Mouse (Mus musculus) B cell, adult 2 months (primary cell): Measurements from ENCODE around the gene Acot8.
A peak's percentile ranks its signal among the peaks of the same experiment; 100 is the strongest.

Experiments
- DNase-seq, 2 experiments: peaks; one replicate each; pipeline ENCODE4 v3.0.0; 2022

Acot8 gene

GRCm38 (mm10) chr2:164748991-164749390 is 55.7 kb downstream of the Acot8 start:
- DNase-seq = no peak

GRCm38 (mm10) chr2:164748191-164748590 is 56.5 kb downstream of the Acot8 start:
- DNase-seq = no peak

DNA sequence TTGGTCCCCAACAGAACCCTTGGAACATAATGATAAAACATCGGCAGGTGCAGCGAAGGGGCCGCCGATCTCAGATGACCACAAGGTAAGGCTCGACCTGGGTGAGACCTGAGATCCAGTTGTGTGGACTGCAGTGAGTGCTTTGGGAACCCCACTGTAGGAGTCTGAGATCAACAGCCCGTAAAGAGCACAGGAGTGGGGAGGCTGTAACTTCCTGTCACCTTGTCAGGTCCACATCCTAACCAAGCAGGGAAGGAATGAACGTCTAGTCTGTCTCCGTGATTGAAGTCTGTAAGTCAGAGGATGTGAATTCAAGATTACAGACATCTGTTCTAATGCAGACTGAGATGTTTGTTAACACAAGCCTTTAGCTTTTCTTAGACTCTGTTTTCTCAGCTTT is 58.0 kb downstream of the Acot8 start:
- no peak for DNase-seq

GRCm38 (mm10) chr2:164745843-164746479 is 58.7 kb downstream of the Acot8 start, which contains the start of the genes Wfdc3 and Dnttip1:
Wfdc3 (minus strand) TSS chr2:164745931.
Dnttip1 (plus strand) TSS chr2:164745983.
- DNase-seq = peak; percentile 96 to 97

DNA sequence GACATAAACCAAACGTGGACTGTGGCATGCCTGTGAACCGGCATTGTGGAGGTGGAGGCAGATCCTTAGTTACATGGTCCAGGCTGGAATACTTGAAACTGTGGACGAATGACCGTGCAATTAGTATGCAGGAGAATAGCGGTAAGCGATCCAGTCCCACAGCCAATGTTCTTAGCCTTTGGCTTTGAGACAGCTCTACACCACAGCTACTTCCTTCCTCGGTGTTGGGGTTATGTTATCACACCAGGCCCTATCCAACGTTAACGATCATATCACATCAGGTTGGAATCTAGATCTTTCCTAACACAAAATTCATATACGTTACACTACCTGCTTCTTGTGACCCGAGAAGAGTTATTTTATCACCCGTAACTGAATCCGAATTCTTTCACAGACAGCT is 59.7 kb downstream of the Acot8 start:
- no peak for DNase-seq
